Mouse (Mus musculus) heart, postnatal 10 days (tissue): ENCODE measurements around the gene Dscam. TPM values are rescaled to one million over a fixed set of nuclear protein-coding genes. Genes with fewer than 3 reads are reported as not detected.

Source experiments
- total RNA-seq, 2 experiments: library from RNA; stranded (reverse); gene quantifications; 2 replicates each; pipeline ENCODE4 v1.2.3; 2021

The Dscam gene
- total RNA-seq, 2 experiments from 2014 or later, result not detected

Other genes with a start within 250 kb of the Dscam start
- 10 to 100 TPM; 25.9 to 33.4 TPM for gene Bace2, start 186.0 kb upstream of the Dscam start, total RNA-seq